Mouse (Mus musculus): ENCODE measurements at regions not wholly inside any gene's neighbourhood (a gene's known extent, or its start where the extent isn't known, plus 50 kb on each side); places are given as distances from the start of the nearest gene placed in this dataset.

GRCm38 (mm10) chr4:54552864-54553618 lies 391.8 kb upstream of the Zfp462 start:
- 93% methylated on average over 7 of the region's 7 CpGs for WGBS

GRCm38 (mm10) chr4:54563075-54563474 lies 381.8 kb upstream of the Zfp462 start:
- 96% methylated on average over 1 of the region's 1 CpGs for WGBS
- Histone ChIP-seq H3K4me1 (ENCODE audit: control insufficient read depth, insufficient read depth, low read length) (no peaks in the 10 kb centered on the region), H3K4me3 (ENCODE audit: insufficient read depth, low read depth, low read length) (no peak overlapping the region), H3K27ac (ENCODE audit: insufficient read depth, low read depth, low read length) (no peak overlapping the region)
- TF ChIP-seq POLR2A (IDR thresholded peaks at IDR 0.05; ENCODE audit: insufficient read depth, low read depth, low read length) (no peak), CTCF (IDR thresholded peaks at IDR 0.05; ENCODE audit: insufficient read depth, low read depth, low read length) (no peak)

More at GRCm38 (mm10) chr4:54552864-54553618, 391.8 kb upstream of the Zfp462 start:
- H3K4me3 ChIP-seq (ENCODE audit: insufficient read depth, low read depth, low read length) = no peak overlapping the region
- TF ChIP-seq CTCF (IDR thresholded peaks at IDR 0.05; ENCODE audit: insufficient read depth, low read depth, low read length) = no peak
- TF ChIP-seq POLR2A (IDR thresholded peaks at IDR 0.05; ENCODE audit: insufficient read depth, low read depth, low read length) = no peak
- no peak overlapping the region for H3K27ac ChIP-seq (ENCODE audit: insufficient read depth, low read depth, low read length)
- H3K4me1 ChIP-seq (ENCODE audit: control insufficient read depth, insufficient read depth, low read length) = no peaks in the 10 kb centered on the region

GRCm38 (mm10) chr4:54573185-54573584 lies 371.7 kb upstream of the Zfp462 start:
- Histone ChIP-seq H3K4me3 (ENCODE audit: insufficient read depth, low read depth, low read length) (no peak overlapping the region), H3K4me1 (ENCODE audit: control insufficient read depth, insufficient read depth, low read length) (no peaks in the 10 kb centered on the region), H3K27ac (ENCODE audit: insufficient read depth, low read depth, low read length) (no peak overlapping the region)
- TF ChIP-seq POLR2A (IDR thresholded peaks at IDR 0.05; ENCODE audit: insufficient read depth, low read depth, low read length) (no peak), CTCF (IDR thresholded peaks at IDR 0.05; ENCODE audit: insufficient read depth, low read depth, low read length) (no peak)

- no peak overlapping the region for H3K4me3 ChIP-seq (ENCODE audit: insufficient read depth, low read depth, low read length)
Measured at GRCm38 (mm10) chr4:54587197-54587596, 357.7 kb upstream of the Zfp462 start.

GRCm38 (mm10) chr4:54588704-54589103 lies 356.1 kb upstream of the Zfp462 start:
- Histone ChIP-seq H3K27ac (ENCODE audit: insufficient read depth, low read depth, low read length) (no peak overlapping the region), H3K4me1 (ENCODE audit: control insufficient read depth, insufficient read depth, low read length) (no peaks in the 10 kb centered on the region), H3K4me3 (ENCODE audit: insufficient read depth, low read depth, low read length) (no peak overlapping the region)
- WGBS = 89% methylated on average over 6 of the region's 6 CpGs
- TF ChIP-seq CTCF (IDR thresholded peaks at IDR 0.05; ENCODE audit: insufficient read depth, low read depth, low read length) (no peak), POLR2A (IDR thresholded peaks at IDR 0.05; ENCODE audit: insufficient read depth, low read depth, low read length) (no peak)

More at GRCm38 (mm10) chr4:54587197-54587596, 357.7 kb upstream of the Zfp462 start:
- TF ChIP-seq POLR2A (IDR thresholded peaks at IDR 0.05; ENCODE audit: insufficient read depth, low read depth, low read length) = no peak
- no peak for TF ChIP-seq CTCF (IDR thresholded peaks at IDR 0.05; ENCODE audit: insufficient read depth, low read depth, low read length)
- WGBS = 65% methylated on average over 6 of the region's 6 CpGs
- Histone ChIP-seq H3K27ac (ENCODE audit: insufficient read depth, low read depth, low read length) (no peak overlapping the region), H3K4me1 (ENCODE audit: control insufficient read depth, insufficient read depth, low read length) (no peaks in the 10 kb centered on the region)

- WGBS = 46% methylated on average over 15 of the region's 15 CpGs
- no peak for TF ChIP-seq CTCF (IDR thresholded peaks at IDR 0.05; ENCODE audit: insufficient read depth, low read depth, low read length)
- TF ChIP-seq POLR2A (IDR thresholded peaks at IDR 0.05; ENCODE audit: insufficient read depth, low read depth, low read length) = no peak
- Histone ChIP-seq H3K4me3 (ENCODE audit: insufficient read depth, low read depth, low read length) (no peak overlapping the region), H3K27ac (ENCODE audit: insufficient read depth, low read depth, low read length) (no peak overlapping the region; the same call in 1 of the 2 replicates), H3K4me1 (ENCODE audit: control insufficient read depth, insufficient read depth, low read length) (peaks cover 9% of the 10 kb centered on the region; the same call in 1 of the 2 replicates)
Measured at GRCm38 (mm10) chr4:54601671-54602512, 343.0 kb upstream of the Zfp462 start.

GRCm38 (mm10) chr4:54602513-54603205 lies 342.2 kb upstream of the Zfp462 start:
- 84% methylated on average over 6 of the region's 6 CpGs for WGBS
- TF ChIP-seq CTCF (IDR thresholded peaks at IDR 0.05; ENCODE audit: insufficient read depth, low read depth, low read length) (no peak), POLR2A (IDR thresholded peaks at IDR 0.05; ENCODE audit: insufficient read depth, low read depth, low read length) (no peak)
- Histone ChIP-seq H3K4me3 (ENCODE audit: insufficient read depth, low read depth, low read length) (no peak overlapping the region), H3K27ac (ENCODE audit: insufficient read depth, low read depth, low read length) (no peak overlapping the region), H3K4me1 (ENCODE audit: control insufficient read depth, insufficient read depth, low read length) (peaks cover 9% of the 10 kb centered on the region; the same call in 1 of the 2 replicates)

GRCm38 (mm10) chr4:54610101-54610500 lies 334.7 kb upstream of the Zfp462 start:
- Histone ChIP-seq H3K27ac (ENCODE audit: insufficient read depth, low read depth, low read length) (no peak overlapping the region), H3K4me1 (ENCODE audit: control insufficient read depth, insufficient read depth, low read length) (no peaks in the 10 kb centered on the region; the same call in 1 of the 2 replicates), H3K4me3 (ENCODE audit: insufficient read depth, low read depth, low read length) (no peak overlapping the region)
- WGBS = 87% methylated on average over 5 of the region's 5 CpGs
- TF ChIP-seq POLR2A (IDR thresholded peaks at IDR 0.05; ENCODE audit: insufficient read depth, low read depth, low read length) (no peak), CTCF (IDR thresholded peaks at IDR 0.05; ENCODE audit: insufficient read depth, low read depth, low read length) (no peak)

Data from olfactory bulb, adult 2 months (tissue).